Mouse (Mus musculus) testis, adult 2 months (tissue): ENCODE measurements at regions not wholly inside any gene's neighbourhood (a gene's known extent, or its start where the extent isn't known, plus 50 kb on each side); places are given as distances from the start of the nearest gene placed in this dataset.

ENCODE experiments used
- CTCF ChIP-seq: fragments of 200-500 bp; IDR thresholded peaks from 2 replicates; pipeline ENCODE4 v1.5.1; 2012; ENCODE audit warnings: low read depth, mild to moderate bottlenecking, inconsistent platforms, low read length, moderate library complexity; ENCODE audit not compliant: control insufficient read depth, insufficient read depth, insufficient replicate concordance
- POLR2A ChIP-seq: fragments of 200-500 bp; IDR thresholded peaks from 2 replicates; pipeline ENCODE4 v1.6.1; 2012; ENCODE audit warnings: low read depth, mild to moderate bottlenecking, inconsistent platforms, low read length, moderate library complexity; ENCODE audit not compliant: control insufficient read depth

DNA sequence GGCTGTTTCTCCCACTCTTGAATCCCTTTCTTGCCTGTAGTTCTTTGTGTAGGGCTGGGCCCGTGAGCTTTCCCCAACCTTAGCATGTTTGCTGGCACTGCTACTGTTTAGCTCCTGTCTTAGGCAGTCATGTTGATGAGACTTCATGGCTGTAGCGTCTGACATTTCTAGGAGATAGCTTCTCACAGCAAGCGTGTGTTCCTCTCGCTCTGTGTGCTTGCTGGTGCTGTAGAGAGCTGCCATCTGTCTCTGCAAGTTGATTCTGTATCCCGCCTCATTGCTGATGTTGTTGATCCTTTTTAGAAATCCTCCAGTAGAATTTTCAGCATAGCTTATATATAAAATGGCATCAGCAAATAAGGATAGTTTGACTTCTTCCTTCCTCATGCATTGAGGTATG lies 116.0 kb upstream of the Irx3 start:
- no peak for TF ChIP-seq CTCF
- TF ChIP-seq POLR2A: no peak
